ENCODE assay signal across 8 mouse cellular contexts in genomic region chr16:91582307-91582706, GRCm38 (mm10). TPM values are rescaled to one million over a fixed set of nuclear protein-coding genes. Genes with fewer than 3 reads are reported as not detected.
DNase-seq lines count a peak whose midpoint lies in the region; ATAC-seq and TF ChIP-seq lines count a peak whose summit lies in the region.

No protein-coding gene starts in this region.

- no peaks in the 10 kb centered on the region for H3K27me3 ChIP-seq in liver, embryonic 14.5 days (ENCODE audit: control insufficient read depth, insufficient read depth, low read length)

- H3K9me3 ChIP-seq in liver, embryonic 14.5 days (ENCODE audit: control insufficient read depth, low read length): no peaks in the 10 kb centered on the region

- H3K4me1 ChIP-seq in liver, embryonic 14.5 days (replicated peaks; ENCODE audit: control insufficient read depth in 2 of 2, insufficient read depth in 2 of 2, low read length in 1 of 2): no peaks in the 10 kb centered on the region

- H3K4me3 ChIP-seq in liver, embryonic 14.5 days (ENCODE audit: insufficient read depth in 1 of 2, low read depth in 2 of 2, low read length in 2 of 2): no peak overlapping the region

- WGBS in liver, embryonic 14.5 days (ENCODE audit: insufficient replicate concordance): 45% methylated on average over 2 of the region's 2 CpGs

- H3K4me2 ChIP-seq in liver, embryonic 14.5 days (ENCODE audit: low read depth): no peak overlapping the region

- no peak for ATAC-seq in liver, embryonic 14.5 days (ENCODE audit: insufficient read depth)
- no peak for ATAC-seq in frontal cortex, adult (ENCODE audit: low TSS enrichment)

- no peak for TF ChIP-seq EP300 in liver, embryonic 14.5 days (IDR thresholded peaks at IDR 0.05; ENCODE audit: low read depth)

- intact Hi-C loops in left cerebral cortex, postnatal 4 days (cut with DNase I): loop anchor here (5.0 kb wide), 1 partner anchor 70 kb away; no protein-coding TSS in a partner anchor
- intact Hi-C loops in left cerebral cortex, postnatal 36 days (cut with DNase I): loop anchor here (5.0 kb wide), 1 partner anchor 70 kb away; no protein-coding TSS in a partner anchor

- H3K27ac ChIP-seq in liver, embryonic 14.5 days: no peak overlapping the region

- TF ChIP-seq CTCF in liver, embryonic 14.5 days (IDR thresholded peaks at IDR 0.05; ENCODE audit: low read depth): peak; percentile 80

- DNase-seq in adrenal gland, postnatal 36 days: peak; percentile 43 to 51
- DNase-seq in adrenal gland, adult 2 months: no peak
- peak; percentile 35 for DNase-seq in left cerebral cortex, postnatal 4 days
- no peak for DNase-seq in left cerebral cortex, postnatal 36 days (ENCODE audit: low spot score in 2 of 2)
- DNase-seq in brain, adult 2 months (ENCODE audit: low read depth, low spot score): peak; percentile 49
- peak in 2 of 3 experiments; percentile 24 to 46 for DNase-seq in liver, embryonic 14.5 days (ENCODE audit: low read depth in 3 of 3, low spot score in 3 of 3)
- no peak for DNase-seq in yolk sac, embryonic 10.5 days (ENCODE audit: low spot score)

- H3K9ac ChIP-seq in liver, embryonic 14.5 days (replicated peaks): no peak overlapping the region

- no peaks in the 10 kb centered on the region for H3K36me3 ChIP-seq in liver, embryonic 14.5 days (replicated peaks; ENCODE audit: control insufficient read depth, insufficient read depth, low read depth)

RNA-seq across cellular contexts. Expression of gene Tmem50b, which starts 15.3 kb away (rescaled TPM):
- total RNA-seq in adrenal gland, postnatal 36 days (2021): 10 to 100 TPM; 54.7 to 60.2 TPM
- 10 to 100 TPM; 60.0 to 62.2 TPM for total RNA-seq in adrenal gland, adult 2 months (2021)
- 27.4 and 34.4 TPM in 2 replicates for polyA plus RNA-seq in adrenal gland, adult 2 months (2012; rRNA removed)
- 10 to 100 TPM; 76.3 to 77.4 TPM for total RNA-seq in left cerebral cortex, postnatal 4 days (2021)
- total RNA-seq in left cerebral cortex, postnatal 36 days (2021): 10 to 100 TPM; 90.7 to 92.5 TPM
- 2.5 and 2.8 TPM in 2 replicates for polyA plus RNA-seq in liver, embryonic 14.5 days (2012; rRNA removed)
- 5.0 TPM in 2 replicates for polyA plus RNA-seq in liver, embryonic 14.5 days (2014; fragmentation: Nextera tagmentation; extraction: Ambion mirVana)

RNA-seq across cellular contexts. Expression of gene Ifngr2, which starts 35.4 kb away (rescaled TPM):
- 10 to 100 TPM; 31.2 to 38.0 TPM for total RNA-seq in adrenal gland, postnatal 36 days (2021)
- total RNA-seq in adrenal gland, adult 2 months (2021): 10 to 100 TPM; 19.9 to 34.0 TPM
- polyA plus RNA-seq in adrenal gland, adult 2 months (2012; rRNA removed): 25.1 and 39.2 TPM in 2 replicates
- 10 to 100 TPM; 88.8 to 89.4 TPM for total RNA-seq in left cerebral cortex, postnatal 4 days (2021)
- 10 to 100 TPM; 33.6 to 39.8 TPM for total RNA-seq in left cerebral cortex, postnatal 36 days (2021)
- polyA plus RNA-seq in liver, embryonic 14.5 days (2012; rRNA removed): 3.9 and 4.9 TPM in 2 replicates
- polyA plus RNA-seq in liver, embryonic 14.5 days (2014; fragmentation: Nextera tagmentation; extraction: Ambion mirVana): 13.1 and 13.5 TPM in 2 replicates

RNA-seq across cellular contexts. Expression of gene Dnajc28, which starts 36.5 kb away (rescaled TPM):
- 10 to 100 TPM in 1 of 2 experiments, 1 to 10 TPM in 1; 8.8 to 15.4 TPM for total RNA-seq in adrenal gland, postnatal 36 days (2021)
- total RNA-seq in adrenal gland, adult 2 months (2021): 10 to 100 TPM; 10.3 to 16.6 TPM
- polyA plus RNA-seq in adrenal gland, adult 2 months (2012; rRNA removed): 0.64 and 0.70 TPM in 2 replicates
- 1 to 10 TPM; 1.8 to 2.8 TPM for total RNA-seq in left cerebral cortex, postnatal 4 days (2021)
- 10 to 100 TPM in 1 of 2 experiments, 1 to 10 TPM in 1; 5.8 to 10.4 TPM for total RNA-seq in left cerebral cortex, postnatal 36 days (2021)
- polyA plus RNA-seq in liver, embryonic 14.5 days (2012; rRNA removed): 0.53 and 0.71 TPM in 2 replicates
- 1.6 and 1.8 TPM in 2 replicates for polyA plus RNA-seq in liver, embryonic 14.5 days (2014; fragmentation: Nextera tagmentation; extraction: Ambion mirVana)

Comparison
In these comparisons a context has a peak if more than half of its experiments do, and no peak if none do; other contexts are left out.
1. DNase-seq: peak in adrenal gland, postnatal 36 days (2 of 2), left cerebral cortex, postnatal 4 days (single experiment), brain, adult 2 months (single experiment) and liver, embryonic 14.5 days (2 of 3); none in adrenal gland, adult 2 months (single experiment), left cerebral cortex, postnatal 36 days (0 of 2) and yolk sac, embryonic 10.5 days (single experiment).